In the genomic region with DNA sequence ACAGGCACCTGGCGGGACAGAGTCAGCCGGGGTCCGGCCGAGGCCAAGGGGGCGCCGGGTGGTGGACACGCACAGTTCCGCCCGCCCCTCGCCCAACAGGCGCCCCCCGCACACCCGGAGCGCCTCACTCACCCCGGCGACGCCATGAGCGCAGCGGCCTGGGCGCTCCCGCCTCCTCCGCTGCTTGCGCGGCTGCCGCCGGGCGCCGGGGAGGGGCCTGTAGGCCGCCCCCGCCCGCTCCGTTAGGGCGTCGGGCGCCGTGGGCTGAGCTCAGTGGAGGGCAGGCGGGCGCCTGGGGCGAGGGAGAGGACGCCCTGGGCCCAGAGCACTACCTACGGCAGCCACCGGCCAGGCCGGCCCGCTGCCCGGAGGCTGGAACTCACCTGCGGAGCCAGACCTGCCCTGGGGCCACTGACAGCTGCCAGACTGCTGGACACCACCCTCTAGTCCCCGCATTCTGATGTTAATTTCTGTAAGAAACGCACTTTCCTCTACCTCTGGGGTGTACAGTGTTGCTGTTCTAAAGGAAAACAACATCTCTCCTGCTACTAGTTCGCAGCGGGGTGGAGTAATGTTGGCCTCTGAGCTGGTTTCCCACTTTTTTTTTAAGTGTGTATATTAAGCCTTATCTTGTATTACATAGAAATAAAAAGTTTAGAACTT, we compare ENCODE assay signal across 8 mouse cellular contexts. TPM values are rescaled to one million over a fixed set of nuclear protein-coding genes. Genes with fewer than 3 reads are reported as not detected.
DNase-seq lines count a peak whose midpoint lies in the region; ATAC-seq and TF ChIP-seq lines count a peak whose summit lies in the region.

No protein-coding gene starts in this region.

- peak; percentile 59 for DNase-seq in CH12.LX (ENCODE audit: extremely low read depth)
- DNase-seq in forebrain, embryonic 10.5 days (ENCODE audit: extremely low spot score, low spot score): peak; percentile 55
- peak; percentile 89 for DNase-seq in kidney, postnatal 14 days
- peak; percentile 73 for DNase-seq in neural tube, embryonic 11.5 days (ENCODE audit: low spot score)

- whole genome bisulfite sequencing in forebrain, embryonic 10.5 days: under 1% methylated on average over 50 of the region's 50 CpGs
- WGBS in heart, embryonic 15.5 days: under 1% methylated on average over 47 of the region's 50 CpGs
- WGBS in liver, embryonic 15.5 days (ENCODE audit: insufficient replicate concordance): under 1% methylated on average over 46 of the region's 50 CpGs
- under 1% methylated on average over 47 of the region's 50 CpGs for WGBS in neural tube, embryonic 11.5 days
- WGBS in stomach, embryonic 15.5 days: under 1% methylated on average over 47 of the region's 50 CpGs

- H3K27me3 ChIP-seq in CH12.LX (replicated peaks): no peaks in the 10 kb centered on the region
- peaks cover 3% of the 10 kb centered on the region; the same call in 1 of the 2 replicates for H3K27me3 ChIP-seq in forebrain, embryonic 10.5 days (ENCODE audit: poor library complexity, severe bottlenecking)
- H3K27me3 ChIP-seq in heart, embryonic 15.5 days: no peaks in the 10 kb centered on the region
- no peaks in the 10 kb centered on the region for H3K27me3 ChIP-seq in liver, embryonic 15.5 days
- H3K27me3 ChIP-seq in neural tube, embryonic 11.5 days (ENCODE audit: control insufficient read depth, insufficient read depth, low read length): no peaks in the 10 kb centered on the region
- H3K27me3 ChIP-seq in stomach, embryonic 15.5 days (replicated peaks): no peaks in the 10 kb centered on the region

- ATAC-seq in heart, embryonic 15.5 days (replicated peaks; ENCODE audit: insufficient number of reproducible peaks, insufficient read depth, low FRiP score, low read depth): peak; percentile 94
- ATAC-seq in liver, embryonic 15.5 days (ENCODE audit: insufficient read depth): peak; percentile 99
- peak; percentile 68 for ATAC-seq in neural tube, embryonic 11.5 days (ENCODE audit: insufficient read depth, low FRiP score, low TSS enrichment)
- ATAC-seq in stomach, embryonic 15.5 days (ENCODE audit: insufficient read depth, low FRiP score, low read depth): peak; percentile 98

- H3K9me3 ChIP-seq in CH12.LX (replicated peaks; ENCODE audit: low read length): no peaks in the 10 kb centered on the region
- H3K9me3 ChIP-seq in forebrain, embryonic 10.5 days: no peaks in the 10 kb centered on the region
- H3K9me3 ChIP-seq in heart, embryonic 15.5 days (replicated peaks): no peaks in the 10 kb centered on the region
- H3K9me3 ChIP-seq in liver, embryonic 15.5 days (replicated peaks): no peaks in the 10 kb centered on the region
- H3K9me3 ChIP-seq in neural tube, embryonic 11.5 days (ENCODE audit: control insufficient read depth, low read length): no peaks in the 10 kb centered on the region
- no peaks in the 10 kb centered on the region for H3K9me3 ChIP-seq in stomach, embryonic 15.5 days

- no peak for TF ChIP-seq CTCF in CH12.LX (conservative IDR thresholded peaks at IDR 0.05 in 1 of 2, IDR thresholded peaks at IDR 0.05 in 1 of 2; ENCODE audit: low read depth in 2 of 2, low read length in 2 of 2)

- TF ChIP-seq EP300 in CH12.LX (IDR thresholded peaks at IDR 0.05; ENCODE audit: low read length): 0 out of 2 replicates have a peak, but pooled peaks have one; percentile 25

- no peak for TF ChIP-seq RAD21 in CH12.LX (IDR thresholded peaks at IDR 0.05; ENCODE audit: low read depth, low read length)

- H3K9ac ChIP-seq in CH12.LX (ENCODE audit: insufficient read depth, low read depth): peak overlapping the region; percentile 88
- peak overlapping the region; percentile 100 for H3K9ac ChIP-seq in heart, embryonic 15.5 days
- peak overlapping the region; percentile 99 for H3K9ac ChIP-seq in liver, embryonic 15.5 days
- H3K9ac ChIP-seq in neural tube, embryonic 11.5 days (ENCODE audit: low read length): peak overlapping the region; percentile 89
- H3K9ac ChIP-seq in stomach, embryonic 15.5 days: peak overlapping the region; percentile 96

- H3K4me2 ChIP-seq in CH12.LX (ENCODE audit: insufficient read depth, low read depth, poor library complexity, severe bottlenecking): peak overlapping the region; percentile 71
- peak overlapping the region; percentile 67 for H3K4me2 ChIP-seq in heart, embryonic 15.5 days
- H3K4me2 ChIP-seq in liver, embryonic 15.5 days: peak overlapping the region; percentile 94
- peak overlapping the region; percentile 98 for H3K4me2 ChIP-seq in neural tube, embryonic 11.5 days (ENCODE audit: low read depth)
- H3K4me2 ChIP-seq in stomach, embryonic 15.5 days: peak overlapping the region; percentile 84

- dilution Hi-C loops in CH12.LX (cut with MboI; ENCODE audit: extremely low pct_ligation_motif_present, extremely low pct_unique_long_range_greater_than_20kb, low sequenced_read_pairs): no loop called here

- peaks cover 10 to 28% of the 10 kb centered on the region in 2 experiments for H3K4me1 ChIP-seq in CH12.LX (ENCODE audit: control insufficient read depth in 1 of 2, insufficient read depth in 2 of 2)
- H3K4me1 ChIP-seq in brown adipose tissue, adult 24 weeks (ENCODE audit: control insufficient read depth, insufficient read depth, insufficient read length, low read length): peaks cover 9% of the 10 kb centered on the region
- H3K4me1 ChIP-seq in forebrain, embryonic 10.5 days: peaks cover 13% of the 10 kb centered on the region
- H3K4me1 ChIP-seq in heart, embryonic 15.5 days (replicated peaks): peaks cover 29% of the 10 kb centered on the region
- peaks cover 34% of the 10 kb centered on the region for H3K4me1 ChIP-seq in liver, embryonic 15.5 days (replicated peaks)
- H3K4me1 ChIP-seq in neural tube, embryonic 11.5 days (ENCODE audit: control insufficient read depth, insufficient read depth, low read length): 0 out of 2 replicates have a peak, but pooled peaks cover 4% of the 10 kb centered on the region
- H3K4me1 ChIP-seq in stomach, embryonic 15.5 days: peaks cover 7% of the 10 kb centered on the region; the same call in 1 of the 2 replicates

- peaks cover 7% of the 10 kb centered on the region for H3K79me2 ChIP-seq in CH12.LX (replicated peaks; ENCODE audit: control insufficient read depth, extremely low read depth, insufficient read depth, poor library complexity, severe bottlenecking)

- in situ Hi-C loops in CH12.LX (cut with MboI; ENCODE audit: low pct_ligation_motif_present, low pct_unique_long_range_greater_than_20kb, low sequenced_read_pairs): no loop called here

- H3K27ac ChIP-seq in CH12.LX (ENCODE audit: insufficient read depth, low read depth): peak overlapping the region; percentile 31; the same call in 1 of the 2 replicates
- H3K27ac ChIP-seq in brown adipose tissue, adult 24 weeks (replicated peaks; ENCODE audit: low read depth, low read length): peak overlapping the region; percentile 96
- H3K27ac ChIP-seq in forebrain, embryonic 10.5 days: peak overlapping the region; percentile 90
- peak overlapping the region; percentile 98 for H3K27ac ChIP-seq in heart, embryonic 15.5 days
- H3K27ac ChIP-seq in liver, embryonic 15.5 days (replicated peaks): peak overlapping the region; percentile 94
- 0 out of 2 replicates have a peak overlapping the region, but pooled peaks have one; percentile 1 for H3K27ac ChIP-seq in neural tube, embryonic 11.5 days (ENCODE audit: low read depth, low read length)
- H3K27ac ChIP-seq in stomach, embryonic 15.5 days: peak overlapping the region; percentile 81

- peak; percentile 84 for TF ChIP-seq POLR2A in CH12.LX (IDR thresholded peaks at IDR 0.05; ENCODE audit: low read depth, low read length)

- peak overlapping the region; percentile 67 to 88 (median 76) for H3K4me3 ChIP-seq in CH12.LX (replicated peaks in 1 of 3; ENCODE audit: low read depth in 2 of 3, low read length in 2 of 3, poor library complexity in 1 of 3)
- H3K4me3 ChIP-seq in brown adipose tissue, adult 24 weeks (ENCODE audit: insufficient read depth, low read depth, low read length): peak overlapping the region; percentile 89
- H3K4me3 ChIP-seq in forebrain, embryonic 10.5 days: peak overlapping the region; percentile 91
- peak overlapping the region; percentile 98 for H3K4me3 ChIP-seq in heart, embryonic 15.5 days
- H3K4me3 ChIP-seq in liver, embryonic 15.5 days (replicated peaks): peak overlapping the region; percentile 97
- peak overlapping the region; percentile 76 for H3K4me3 ChIP-seq in neural tube, embryonic 11.5 days (ENCODE audit: low read depth, low read length)
- H3K4me3 ChIP-seq in stomach, embryonic 15.5 days (replicated peaks): peak overlapping the region; percentile 75

- peaks cover 0 to 2% of the 10 kb centered on the region in 2 experiments for H3K36me3 ChIP-seq in CH12.LX (replicated peaks in 1 of 2; ENCODE audit: control insufficient read depth in 1 of 2, insufficient read depth in 1 of 2, low read length in 1 of 2)
- no peaks in the 10 kb centered on the region for H3K36me3 ChIP-seq in forebrain, embryonic 10.5 days (replicated peaks)
- H3K36me3 ChIP-seq in heart, embryonic 15.5 days: no peaks in the 10 kb centered on the region
- H3K36me3 ChIP-seq in liver, embryonic 15.5 days (replicated peaks): no peaks in the 10 kb centered on the region
- H3K36me3 ChIP-seq in neural tube, embryonic 11.5 days (ENCODE audit: control insufficient read depth, insufficient read depth, low read length): no peaks in the 10 kb centered on the region
- no peaks in the 10 kb centered on the region for H3K36me3 ChIP-seq in stomach, embryonic 15.5 days

RNA-seq across cellular contexts. Expression of gene Urgcp, which starts 21.1 kb away (rescaled TPM):
- total RNA-seq in CH12.LX (2012; rRNA removed): 13.1 and 13.3 TPM in 2 replicates
- total RNA-seq in CH12.LX (2014; rRNA removed): 11.7 and 12.2 TPM in 2 replicates
- polyA plus RNA-seq in CH12.LX (2012; ENCODE audit: insufficient read length, low read depth): 11.7 and 13.1 TPM in 2 replicates
- polyA plus RNA-seq in brown adipose tissue, adult 24 weeks (2012; ENCODE audit: insufficient read depth, insufficient read length, missing spikeins): 30.8 and 34.1 TPM in 2 replicates
- 19.3 and 20.3 TPM in 2 replicates for polyA plus RNA-seq in forebrain, embryonic 10.5 days (2016; fragmentation: Nextera tagmentation; extraction: Ambion mirVana)
- polyA plus RNA-seq in heart, embryonic 15.5 days (2015; fragmentation: Nextera tagmentation; extraction: Ambion mirVana): 32.8 and 34.0 TPM in 2 replicates
- 8.4 and 8.7 TPM in 2 replicates for polyA plus RNA-seq in liver, embryonic 15.5 days (2015; fragmentation: Nextera tagmentation; extraction: Ambion mirVana)
- polyA plus RNA-seq in neural tube, embryonic 11.5 days (2014; fragmentation: Nextera tagmentation; extraction: Ambion mirVana): 14.4 and 16.5 TPM in 2 replicates
- polyA plus RNA-seq in stomach, embryonic 15.5 days (2015; fragmentation: Nextera tagmentation; extraction: Ambion mirVana): 22.8 and 23.3 TPM in 2 replicates

RNA-seq across cellular contexts. Expression of gene Mrps24, which starts 25.6 kb away (rescaled TPM):
- total RNA-seq in CH12.LX (2012; rRNA removed) (107 and 109 TPM in 2 replicates), CH12.LX (2014; rRNA removed) (70.9 and 73.8 TPM in 2 replicates)
- 90.8 and 95.1 TPM in 2 replicates for polyA plus RNA-seq in CH12.LX (2012; ENCODE audit: insufficient read length, low read depth)
- polyA plus RNA-seq in brown adipose tissue, adult 24 weeks (2012; ENCODE audit: insufficient read depth, insufficient read length, missing spikeins): 191 and 238 TPM in 2 replicates
- polyA plus RNA-seq in forebrain, embryonic 10.5 days (2016; fragmentation: Nextera tagmentation; extraction: Ambion mirVana): 160 and 169 TPM in 2 replicates
- polyA plus RNA-seq in heart, embryonic 15.5 days (2015; fragmentation: Nextera tagmentation; extraction: Ambion mirVana): 171 and 181 TPM in 2 replicates
- 88.8 and 90.8 TPM in 2 replicates for polyA plus RNA-seq in liver, embryonic 15.5 days (2015; fragmentation: Nextera tagmentation; extraction: Ambion mirVana)
- polyA plus RNA-seq in neural tube, embryonic 11.5 days (2014; fragmentation: Nextera tagmentation; extraction: Ambion mirVana): 146 and 159 TPM in 2 replicates
- polyA plus RNA-seq in stomach, embryonic 15.5 days (2015; fragmentation: Nextera tagmentation; extraction: Ambion mirVana): 210 and 217 TPM in 2 replicates

RNA-seq across cellular contexts. Expression of gene Dbnl, which starts 47.2 kb away (rescaled TPM):
- total RNA-seq in CH12.LX (2012; rRNA removed): 76.2 and 77.3 TPM in 2 replicates
- 67.5 and 70.3 TPM in 2 replicates for total RNA-seq in CH12.LX (2014; rRNA removed)
- polyA plus RNA-seq in CH12.LX (2012; ENCODE audit: insufficient read length, low read depth): 124 and 133 TPM in 2 replicates
- polyA plus RNA-seq in brown adipose tissue, adult 24 weeks (2012; ENCODE audit: insufficient read depth, insufficient read length, missing spikeins): 18.7 and 21.8 TPM in 2 replicates
- 140 and 141 TPM in 2 replicates for polyA plus RNA-seq in forebrain, embryonic 10.5 days (2016; fragmentation: Nextera tagmentation; extraction: Ambion mirVana)
- 64.4 and 82.3 TPM in 2 replicates for polyA plus RNA-seq in heart, embryonic 15.5 days (2015; fragmentation: Nextera tagmentation; extraction: Ambion mirVana)
- polyA plus RNA-seq in liver, embryonic 15.5 days (2015; fragmentation: Nextera tagmentation; extraction: Ambion mirVana): 44.5 and 49.3 TPM in 2 replicates
- 149 and 156 TPM in 2 replicates for polyA plus RNA-seq in neural tube, embryonic 11.5 days (2014; fragmentation: Nextera tagmentation; extraction: Ambion mirVana)
- polyA plus RNA-seq in stomach, embryonic 15.5 days (2015; fragmentation: Nextera tagmentation; extraction: Ambion mirVana): 111 and 115 TPM in 2 replicates

Comparison
In these comparisons a context has a peak if more than half of its experiments do, and no peak if none do; other contexts are left out.
1. Peak in every context shown above with its lines: DNase-seq, ATAC-seq, H3K4me3 ChIP-seq and H3K27ac ChIP-seq.
2. H3K27ac ChIP-seq: peak in every context shown above with its lines; median percentile 98 in heart, embryonic 15.5 days; 96 in brown adipose tissue, adult 24 weeks; 94 in liver, embryonic 15.5 days; 90 in forebrain, embryonic 10.5 days; 81 in stomach, embryonic 15.5 days; 31 in CH12.LX; 1 in neural tube, embryonic 11.5 days.